Mouse (Mus musculus) cortical plate, adult 2 months (tissue): ENCODE measurements at regions not wholly inside any gene's neighbourhood (a gene's known extent, or its start where the extent isn't known, plus 50 kb on each side); places are given as distances from the start of the nearest gene placed in this dataset.

Source experiments
- H3K27ac ChIP-seq: fragments of 200-500 bp; 2 replicates; pipeline ENCODE4 v1.5.1; 2012; ENCODE audit warnings: low read length, control low read depth, inconsistent platforms; ENCODE audit not compliant: insufficient read depth
- H3K4me1 ChIP-seq: fragments of 200-500 bp; 2 replicates; pipeline ENCODE4 v1.6.1; 2011; ENCODE audit warnings: low read length; ENCODE audit not compliant: control insufficient read depth, insufficient read depth
- H3K4me3 ChIP-seq: fragments of 200-500 bp; 2 replicates; pipeline ENCODE4 v1.5.1; 2011; ENCODE audit warnings: mild to moderate bottlenecking, low read length, control low read depth; ENCODE audit not compliant: insufficient read depth
- CTCF ChIP-seq: fragments of 200-500 bp; IDR thresholded peaks from 2 replicates; pipeline ENCODE4 v1.5.1; 2011; ENCODE audit warnings: mild to moderate bottlenecking, control low read depth, low read length; ENCODE audit not compliant: insufficient read depth; ENCODE audit errors: extremely low read depth
- POLR2A ChIP-seq: fragments of 200-500 bp; IDR thresholded peaks from 2 replicates; pipeline ENCODE4 v1.6.1; 2011; ENCODE audit warnings: mild to moderate bottlenecking, low read length, control low read depth; ENCODE audit not compliant: insufficient read depth; ENCODE audit errors: extremely low read depth

- TF ChIP-seq POLR2A (no peak), CTCF (no peak)
- no peaks in the 10 kb centered on the region; the same call in 1 of the 2 replicates for H3K4me1 ChIP-seq
- no peak overlapping the region for H3K27ac ChIP-seq
- no peak overlapping the region for H3K4me3 ChIP-seq
These were observed 339.9 kb downstream of the Foxo1 start for GRCm38 (mm10) chr3:52608086-52608426.

GRCm38 (mm10) chr3:52607379-52608085 is 339.4 kb downstream of the Foxo1 start:
- H3K4me1 ChIP-seq = no peaks in the 10 kb centered on the region; the same call in 1 of the 2 replicates
- no peak for TF ChIP-seq CTCF
- TF ChIP-seq POLR2A = no peak
- no peak overlapping the region for H3K4me3 ChIP-seq
- H3K27ac ChIP-seq = no peak overlapping the region

GRCm38 (mm10) chr3:52605261-52605771 is 337.2 kb downstream of the Foxo1 start:
- H3K4me1 ChIP-seq = no peaks in the 10 kb centered on the region
- TF ChIP-seq CTCF (no peak), POLR2A (no peak)
- no peak overlapping the region for H3K4me3 ChIP-seq
- no peak overlapping the region for H3K27ac ChIP-seq

GRCm38 (mm10) chr3:52603244-52603704 is 335.1 kb downstream of the Foxo1 start:
- Histone ChIP-seq H3K4me1 (no peaks in the 10 kb centered on the region), H3K4me3 (no peak overlapping the region), H3K27ac (no peak overlapping the region)
- TF ChIP-seq POLR2A = no peak
- no peak for TF ChIP-seq CTCF

GRCm38 (mm10) chr3:52601011-52601745 is 333.0 kb downstream of the Foxo1 start:
- H3K4me1 ChIP-seq = no peaks in the 10 kb centered on the region
- H3K27ac ChIP-seq = 0 out of 2 replicates have a peak overlapping the region, but pooled peaks have one; percentile 43
- TF ChIP-seq POLR2A (no peak), CTCF (no peak)
- no peak overlapping the region for H3K4me3 ChIP-seq

- Histone ChIP-seq H3K4me1 (no peaks in the 10 kb centered on the region), H3K27ac (0 out of 2 replicates have a peak overlapping the region, but pooled peaks have one; percentile 11), H3K4me3 (no peak overlapping the region)
- TF ChIP-seq CTCF = no peak
- TF ChIP-seq POLR2A = no peak
These were observed 332.4 kb downstream of the Foxo1 start for GRCm38 (mm10) chr3:52600581-52600980.

GRCm38 (mm10) chr3:52600146-52600545 is 332.0 kb downstream of the Foxo1 start:
- no peak overlapping the region for H3K4me3 ChIP-seq
- H3K4me1 ChIP-seq = no peaks in the 10 kb centered on the region
- 0 out of 2 replicates have a peak overlapping the region, but pooled peaks have one; percentile 11 for H3K27ac ChIP-seq
- no peak for TF ChIP-seq POLR2A
- no peak for TF ChIP-seq CTCF

GRCm38 (mm10) chr3:52586418-52586817 is 318.3 kb downstream of the Foxo1 start:
- Histone ChIP-seq H3K27ac (no peak overlapping the region), H3K4me3 (no peak overlapping the region), H3K4me1 (no peaks in the 10 kb centered on the region)
- TF ChIP-seq POLR2A (no peak), CTCF (no peak)

GRCm38 (mm10) chr3:52579917-52580316 is 311.8 kb downstream of the Foxo1 start:
- TF ChIP-seq CTCF (no peak), POLR2A (no peak)
- H3K4me1 ChIP-seq = peaks cover 5% of the 10 kb centered on the region
- no peak overlapping the region for H3K27ac ChIP-seq

GRCm38 (mm10) chr3:52579096-52579495 is 311.0 kb downstream of the Foxo1 start:
- Histone ChIP-seq H3K4me1 (peaks cover 7% of the 10 kb centered on the region), H3K27ac (no peak overlapping the region), H3K4me3 (no peak overlapping the region)
- TF ChIP-seq CTCF (no peak), POLR2A (no peak)

More at GRCm38 (mm10) chr3:52579917-52580316, 311.8 kb downstream of the Foxo1 start:
- H3K4me3 ChIP-seq = no peak overlapping the region
